Mouse (Mus musculus) macrophage (primary cell): ENCODE results near the gene Grik4. TPM values are rescaled to one million over a fixed set of nuclear protein-coding genes. Genes with fewer than 3 reads are reported as not detected.

Experiments
- H3K27ac ChIP-seq: fragments of 350-480 bp; formaldehyde crosslinking; 2 replicates; pipeline ENCODE4 v1.9.0; 2021
- H3K36me3 ChIP-seq: fragments of 350-480 bp; formaldehyde crosslinking; 2 replicates; pipeline ENCODE4 v1.9.0; 2021; ENCODE audit errors: inconsistent target
- H3K4me3 ChIP-seq: fragments of 350-480 bp; formaldehyde crosslinking; 2 replicates; pipeline ENCODE4 v1.9.0; 2021; ENCODE audit errors: inconsistent target
- H3K79me2 ChIP-seq: fragments of 350-480 bp; formaldehyde crosslinking; 2 replicates; pipeline ENCODE4 v1.9.0; 2021; ENCODE audit errors: inconsistent target
- WGBS: methylation state at CpG from one replicate; pipeline ENCODE4 v1.1.7; 2026; ENCODE audit warnings: inconsistent platforms; ENCODE audit not compliant: missing documents; 5-methylcytosine and 5-hydroxymethylcytosine counted together
- polyA plus RNA-seq: library from polyadenylated mRNA; stranded (reverse); fragments of 250-400 nt; gene quantifications from 3 replicates; pipeline ENCODE4 v1.2.4, GENCODE M21; 2018; ENCODE audit warnings: inconsistent platforms

Gene Grik4
- polyA plus RNA-seq, 1 experiment from 2014 or later = not detected

- Histone ChIP-seq H3K4me3 (no peak overlapping the region), H3K79me2 (no peaks in the 10 kb centered on the region), H3K27ac (no peak overlapping the region), H3K36me3 (no peaks in the 10 kb centered on the region)
- 40% methylated on average over 8 of the region's 8 CpGs for WGBS
These were observed 58.7 kb downstream of the Grik4 start for GRCm38 (mm10) chr9:42885566-42885965.

GRCm38 (mm10) chr9:42885123-42885522, 59.2 kb downstream of the Grik4 start:
- H3K36me3 ChIP-seq = no peaks in the 10 kb centered on the region
- no peak overlapping the region for H3K4me3 ChIP-seq
- WGBS = 64% methylated on average over 11 of the region's 11 CpGs
- no peaks in the 10 kb centered on the region for H3K79me2 ChIP-seq
- no peak overlapping the region for H3K27ac ChIP-seq

GRCm38 (mm10) chr9:42883006-42883759, 61.1 kb downstream of the Grik4 start:
- Histone ChIP-seq H3K27ac (no peak overlapping the region), H3K79me2 (no peaks in the 10 kb centered on the region), H3K36me3 (no peaks in the 10 kb centered on the region), H3K4me3 (no peak overlapping the region)
- WGBS = 93% methylated on average over 10 of the region's 10 CpGs

GRCm38 (mm10) chr9:42882313-42882712, 62.0 kb downstream of the Grik4 start:
- no peaks in the 10 kb centered on the region for H3K36me3 ChIP-seq
- 48% methylated on average over 11 of the region's 11 CpGs for WGBS
- H3K79me2 ChIP-seq = no peaks in the 10 kb centered on the region

GRCm38 (mm10) chr9:42881040-42881439, 63.3 kb downstream of the Grik4 start:
- H3K4me3 ChIP-seq = no peak overlapping the region
- WGBS = 18% methylated on average over 8 of the region's 8 CpGs
- H3K36me3 ChIP-seq = no peaks in the 10 kb centered on the region
- H3K27ac ChIP-seq = no peak overlapping the region
- no peaks in the 10 kb centered on the region for H3K79me2 ChIP-seq

More at GRCm38 (mm10) chr9:42882313-42882712, 62.0 kb downstream of the Grik4 start:
- Histone ChIP-seq H3K4me3 (no peak overlapping the region), H3K27ac (no peak overlapping the region)

- 71% methylated on average over 7 of the region's 7 CpGs for WGBS
- H3K4me3 ChIP-seq = no peak overlapping the region
- H3K36me3 ChIP-seq = no peaks in the 10 kb centered on the region
- H3K79me2 ChIP-seq = no peaks in the 10 kb centered on the region
- H3K27ac ChIP-seq = no peak overlapping the region
These were observed 65.9 kb downstream of the Grik4 start for GRCm38 (mm10) chr9:42878401-42878800.

GRCm38 (mm10) chr9:42872885-42873284, 71.4 kb downstream of the Grik4 start:
- 90% methylated on average over 6 of the region's 6 CpGs for WGBS
- Histone ChIP-seq H3K36me3 (no peaks in the 10 kb centered on the region), H3K27ac (no peak overlapping the region), H3K79me2 (no peaks in the 10 kb centered on the region), H3K4me3 (no peak overlapping the region)

- 28% methylated on average over 4 of the region's 4 CpGs for WGBS
- no peak overlapping the region for H3K4me3 ChIP-seq
- H3K79me2 ChIP-seq = no peaks in the 10 kb centered on the region
- H3K27ac ChIP-seq = no peak overlapping the region
- no peaks in the 10 kb centered on the region for H3K36me3 ChIP-seq
These were observed 72.6 kb downstream of the Grik4 start for GRCm38 (mm10) chr9:42871681-42872080.

- Histone ChIP-seq H3K27ac (no peak overlapping the region), H3K4me3 (no peak overlapping the region), H3K36me3 (no peaks in the 10 kb centered on the region), H3K79me2 (no peaks in the 10 kb centered on the region)
- WGBS = 40% methylated on average over 9 of the region's 9 CpGs
These were observed 74.0 kb downstream of the Grik4 start for GRCm38 (mm10) chr9:42870257-42870656.

GRCm38 (mm10) chr9:42868508-42868907, 75.8 kb downstream of the Grik4 start:
- Histone ChIP-seq H3K27ac (no peak overlapping the region), H3K79me2 (no peaks in the 10 kb centered on the region), H3K36me3 (no peaks in the 10 kb centered on the region), H3K4me3 (no peak overlapping the region)
- 88% methylated on average over 10 of the region's 10 CpGs for WGBS

GRCm38 (mm10) chr9:42866650-42867049, 77.6 kb downstream of the Grik4 start:
- 73% methylated on average over 4 of the region's 4 CpGs for WGBS
- Histone ChIP-seq H3K27ac (no peak overlapping the region), H3K36me3 (no peaks in the 10 kb centered on the region), H3K79me2 (no peaks in the 10 kb centered on the region), H3K4me3 (no peak overlapping the region)

GRCm38 (mm10) chr9:42865036-42865829, 79.1 kb downstream of the Grik4 start:
- WGBS = 87% methylated on average over 11 of the region's 11 CpGs
- Histone ChIP-seq H3K4me3 (no peak overlapping the region), H3K27ac (no peak overlapping the region), H3K79me2 (no peaks in the 10 kb centered on the region), H3K36me3 (no peaks in the 10 kb centered on the region)

- WGBS = 96% methylated on average over 5 of the region's 5 CpGs
- H3K27ac ChIP-seq = no peak overlapping the region
These were observed 80.9 kb downstream of the Grik4 start for GRCm38 (mm10) chr9:42863360-42863759.

GRCm38 (mm10) chr9:42861711-42862110, 82.6 kb downstream of the Grik4 start:
- Histone ChIP-seq H3K36me3 (no peaks in the 10 kb centered on the region), H3K27ac (no peak overlapping the region), H3K79me2 (no peaks in the 10 kb centered on the region), H3K4me3 (no peak overlapping the region)
- 98% methylated on average over 6 of the region's 6 CpGs for WGBS

More at GRCm38 (mm10) chr9:42863360-42863759, 80.9 kb downstream of the Grik4 start:
- Histone ChIP-seq H3K36me3 (no peaks in the 10 kb centered on the region), H3K4me3 (no peak overlapping the region), H3K79me2 (no peaks in the 10 kb centered on the region)

- Histone ChIP-seq H3K27ac (no peak overlapping the region), H3K79me2 (no peaks in the 10 kb centered on the region), H3K36me3 (no peaks in the 10 kb centered on the region), H3K4me3 (no peak overlapping the region)
- 89% methylated on average over 11 of the region's 11 CpGs for WGBS
These were observed 83.1 kb downstream of the Grik4 start for GRCm38 (mm10) chr9:42861238-42861637.
